Mouse (Mus musculus): ENCODE data around the gene Ift122. TPM values are rescaled to one million over a fixed set of nuclear protein-coding genes. Genes with fewer than 3 reads are reported as not detected.

The Ift122 gene
- total RNA-seq (2012; rRNA removed): 3.3 and 4.0 TPM in 2 replicates
- 1 to 10 TPM in 1 of 2 experiments, not detected in 1; 8.0 TPM for polyA plus RNA-seq (2012; ENCODE audit: insufficient read depth in 1 of 2, insufficient read length in 2 of 2, low read depth in 1 of 2, low replicate concordance in 2 of 2, missing spikeins in 1 of 2)

GRCm38 (mm10) chr6:115853091-115853813 lies at the start of gene Ift122, which contains the start of gene Mbd4:
Ift122 (plus strand) TSS chr6:115853470.
Mbd4 (minus strand) TSS chr6:115853371.
- Histone ChIP-seq H3K4me1 (ENCODE audit: control insufficient read depth in 1 of 2, insufficient read depth in 2 of 2, low read length in 2 of 2) (peaks cover 0 to 8% of the 10 kb centered on the region in 2 experiments; a peak in 2 of 4 replicates), H3K9ac (ENCODE audit: control insufficient read depth, low read depth, low read length, poor library complexity, severe bottlenecking) (peak within 1 kb of the TSS; percentile 71), H3K9me3 (replicated peaks; ENCODE audit: insufficient read depth, low read length) (no peaks in the 10 kb centered on the region), H3K36me3 (ENCODE audit: control insufficient read depth in 1 of 2, insufficient read depth in 2 of 2, low read length in 2 of 2) (peaks cover 0 to 13% of the 10 kb centered on the region in 2 experiments; a peak in 2 of 4 replicates), H3K27me3 (ENCODE audit: control insufficient read depth in 1 of 2, insufficient read depth in 2 of 2, low read length in 2 of 2) (no peaks in the 10 kb centered on the region), H3K27ac (ENCODE audit: control insufficient read depth, low read depth, low read length) (peak within 1 kb of the TSS; percentile 85), H3K79me2 (ENCODE audit: control insufficient read depth, insufficient read depth, low read length, poor library complexity) (peaks cover 12% of the 10 kb centered on the region), H3K4me3 (ENCODE audit: control insufficient read depth in 1 of 2, insufficient read depth in 1 of 2, low read depth in 2 of 2, low read length in 2 of 2) (peak within 1 kb of the TSS; percentile 56 to 86)
- DNase-seq (ENCODE audit: low read depth, low spot score): peak; percentile 100
- TF ChIP-seq RCOR1 (IDR thresholded peaks at IDR 0.05; ENCODE audit: low read depth, low read length) (peak; percentile 4; the same call in 1 of the 2 replicates), BHLHE40 (IDR thresholded peaks at IDR 0.05; ENCODE audit: borderline replicate concordance, low read depth, low read length) (no peak), ZMIZ1 (IDR thresholded peaks at IDR 0.05; ENCODE audit: low read depth, low read length) (no peak), TCF12 (IDR thresholded peaks at IDR 0.05; ENCODE audit: low read depth, low read length) (no peak), CHD1 (IDR thresholded peaks at IDR 0.05; ENCODE audit: low read depth, low read length) (no peak), ZKSCAN1 (IDR thresholded peaks at IDR 0.05; ENCODE audit: low read depth, low read length) (no peak), MYC (IDR thresholded peaks at IDR 0.05; ENCODE audit: low read depth, low read length) (no peak), USF1 (IDR thresholded peaks at IDR 0.05; ENCODE audit: low read depth, low read length) (no peak), EP300 (IDR thresholded peaks at IDR 0.05; ENCODE audit: low read depth in 1 of 2, low read length in 2 of 2) (no peak), ZNF384 (IDR thresholded peaks at IDR 0.05; ENCODE audit: low read depth, low read length) (no peak), CHD2 (IDR thresholded peaks at IDR 0.05; ENCODE audit: low read length) (no peak), NRF1 (IDR thresholded peaks at IDR 0.05; ENCODE audit: insufficient read depth, low read depth, low read length, poor library complexity, severe bottlenecking) (peak; percentile 100), TBP (IDR thresholded peaks at IDR 0.05; ENCODE audit: low read depth, low read length) (peak; percentile 73), MAZ (IDR thresholded peaks at IDR 0.05; ENCODE audit: low read depth, low read length) (peak; percentile 58; the same call in 1 of the 2 replicates), ETS1 (IDR thresholded peaks at IDR 0.05; ENCODE audit: low read depth, low read length) (peak; percentile 33; the same call in 1 of the 2 replicates), MAX (IDR thresholded peaks at IDR 0.05; ENCODE audit: low read length) (peak; percentile 81), E2F4 (IDR thresholded peaks at IDR 0.05; ENCODE audit: borderline replicate concordance, low read depth, low read length) (peak; percentile 97), USF2 (IDR thresholded peaks at IDR 0.05; ENCODE audit: borderline replicate concordance in 1 of 2, insufficient read depth in 1 of 2, low read depth in 1 of 2, low read length in 2 of 2) (no peak), TAL1 (IDR thresholded peaks at IDR 0.05; ENCODE audit: low read length) (no peak), GABPA (IDR thresholded peaks at IDR 0.05; ENCODE audit: low read depth, low read length) (no peak), MEF2A (IDR thresholded peaks at IDR 0.05; ENCODE audit: extremely low read depth, insufficient replicate concordance, low read depth, low read length, poor library complexity, severe bottlenecking) (no peak), ELF1 (IDR thresholded peaks at IDR 0.05; ENCODE audit: low read depth, low read length) (peak; percentile 92), CTCF (IDR thresholded peaks at IDR 0.05 in 2 of 3, conservative IDR thresholded peaks at IDR 0.05 in 1 of 3; ENCODE audit: control insufficient read depth in 1 of 3, insufficient read depth in 1 of 3, low read depth in 2 of 3, low read length in 3 of 3, poor library complexity in 1 of 3, severe bottlenecking in 1 of 3) (peak in 2 of 3 experiments; percentile 36 to 43; a peak in 4 of 6 replicates), NELFE (IDR thresholded peaks at IDR 0.05; ENCODE audit: low read depth, low read length) (peak; percentile 69), MXI1 (IDR thresholded peaks at IDR 0.05; ENCODE audit: low read depth, low read length) (peak; percentile 94), POLR2A (IDR thresholded peaks at IDR 0.05; ENCODE audit: control insufficient read depth in 1 of 2, insufficient read depth in 1 of 2, low read depth in 1 of 2, low read length in 2 of 2, poor library complexity in 1 of 2) (peak; percentile 48 to 88), POLR2AphosphoS2 (IDR thresholded peaks at IDR 0.05; ENCODE audit: low read length) (peak; percentile 68; the same call in 1 of the 2 replicates), RAD21 (IDR thresholded peaks at IDR 0.05; ENCODE audit: low read depth, low read length) (peak; percentile 22), SMC3 (IDR thresholded peaks at IDR 0.05; ENCODE audit: low read depth, low read length) (no peak), POLR2AphosphoS5 (IDR thresholded peaks at IDR 0.05; ENCODE audit: borderline replicate concordance, low read depth, low read length) (no peak), SIN3A (IDR thresholded peaks at IDR 0.05; ENCODE audit: low read length) (peak; percentile 95), HCFC1 (IDR thresholded peaks at IDR 0.05; ENCODE audit: low read depth, low read length) (peak; percentile 85), ZC3H11A (IDR thresholded peaks at IDR 0.05; ENCODE audit: low read depth, low read length) (no peak), MAFK (IDR thresholded peaks at IDR 0.05; ENCODE audit: borderline replicate concordance, low read depth, low read length) (no peak), KAT2A (conservative IDR thresholded peaks at IDR 0.05; ENCODE audit: low read depth, low read length) (no peak; the same call in 1 of the 2 replicates)
